Mouse (Mus musculus): Measurements from ENCODE around the gene Efna2. TPM values are rescaled to one million over a fixed set of nuclear protein-coding genes. Genes with fewer than 3 reads are reported as not detected.
A peak's percentile ranks its signal among the peaks of the same experiment; 100 is the strongest.

The Efna2 gene
- polyA plus RNA-seq, 1 experiment from 2014 or later: 91.7 TPM

DNA sequence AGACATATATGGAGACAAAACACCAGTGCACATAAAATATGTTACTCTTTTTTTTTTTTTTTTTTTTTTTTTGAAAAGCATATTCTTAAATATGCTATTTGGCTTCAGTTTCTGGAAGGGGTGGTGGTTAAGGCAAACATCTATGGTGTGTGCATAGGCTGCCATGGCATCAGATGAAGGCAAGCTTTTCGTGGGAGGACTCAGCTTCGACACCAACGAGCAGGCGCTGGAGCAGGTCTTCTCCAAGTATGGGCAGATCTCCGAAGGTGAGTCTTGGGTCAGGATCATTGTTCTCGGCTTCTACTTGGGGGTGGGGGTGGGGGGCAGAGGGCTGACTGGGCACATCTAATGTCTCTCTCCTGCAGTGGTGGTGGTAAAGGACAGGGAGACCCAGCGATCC is 9.6 kb upstream of the Efna2 start:
- no peak for DNase-seq (ENCODE audit: low spot score, missing footprints)
- Histone ChIP-seq H3K4me2 (no peak overlapping the region), H3K4me3 (ENCODE audit: low read depth, low read length) (no peak overlapping the region), H3K9ac (ENCODE audit: low read length) (no peak overlapping the region), H3K27ac (ENCODE audit: low read depth, low read length) (no peak overlapping the region), H3K27me3 (ENCODE audit: control insufficient read depth, insufficient read depth, low read length) (no peaks in the 10 kb centered on the region), H3K4me1 (ENCODE audit: control insufficient read depth, insufficient read depth, low read length) (peaks cover 43% of the 10 kb centered on the region), H3K36me3 (ENCODE audit: control insufficient read depth, insufficient read depth, low read length) (peaks cover 22% of the 10 kb centered on the region), H3K9me3 (ENCODE audit: control insufficient read depth, low read length) (no peaks in the 10 kb centered on the region)
- no peak for ATAC-seq (ENCODE audit: low FRiP score)
- WGBS: 93% methylated on average over 7 of the region's 7 CpGs

DNA sequence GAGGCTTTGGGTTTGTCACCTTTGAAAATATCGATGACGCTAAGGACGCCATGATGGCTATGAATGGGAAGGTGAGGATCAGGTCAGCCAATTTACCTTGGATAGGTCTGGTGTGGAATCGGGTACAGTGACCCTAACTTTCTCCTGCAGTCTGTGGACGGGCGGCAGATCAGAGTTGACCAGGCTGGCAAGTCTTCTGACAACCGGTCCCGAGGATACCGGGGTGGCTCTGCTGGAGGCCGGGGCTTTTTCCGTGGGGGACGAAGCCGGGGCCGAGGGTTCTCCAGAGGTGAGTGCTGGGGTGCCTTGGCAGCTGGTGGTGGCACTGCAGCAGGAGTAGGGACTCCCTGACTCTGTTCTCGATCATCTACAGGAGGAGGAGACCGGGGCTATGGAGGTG is 9.2 kb upstream of the Efna2 start:
- Histone ChIP-seq H3K4me2 (no peak overlapping the region), H3K9me3 (ENCODE audit: control insufficient read depth, low read length) (no peaks in the 10 kb centered on the region), H3K9ac (ENCODE audit: low read length) (no peak overlapping the region), H3K4me3 (ENCODE audit: low read depth, low read length) (no peak overlapping the region), H3K4me1 (ENCODE audit: control insufficient read depth, insufficient read depth, low read length) (peaks cover 41% of the 10 kb centered on the region), H3K36me3 (ENCODE audit: control insufficient read depth, insufficient read depth, low read length) (peaks cover 22% of the 10 kb centered on the region), H3K27me3 (ENCODE audit: control insufficient read depth, insufficient read depth, low read length) (no peaks in the 10 kb centered on the region), H3K27ac (ENCODE audit: low read depth, low read length) (no peak overlapping the region)
- WGBS: 97% methylated on average over 16 of the region's 16 CpGs
- DNase-seq (ENCODE audit: low spot score, missing footprints): no peak
- ATAC-seq (ENCODE audit: low FRiP score): no peak

DNA sequence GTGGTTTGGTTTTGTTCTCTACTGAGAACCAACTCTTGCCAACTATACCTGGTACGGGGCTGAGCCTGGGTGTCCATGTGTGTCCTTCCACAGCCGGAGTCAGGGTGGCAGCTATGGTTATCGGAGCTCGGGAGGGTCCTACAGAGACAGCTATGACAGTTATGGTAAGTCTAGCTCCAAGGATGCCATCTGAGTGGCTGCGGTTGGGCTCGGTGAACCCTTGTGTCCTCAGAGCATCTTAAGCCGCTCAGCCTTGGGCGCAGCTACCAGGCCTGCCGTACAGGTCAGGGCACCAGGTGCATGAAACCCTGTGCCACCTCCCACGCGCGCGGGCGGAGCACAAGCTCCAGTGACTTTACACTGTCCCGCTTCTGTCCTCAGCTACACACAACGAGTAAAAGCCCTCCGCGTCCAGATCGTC is 8.7 kb upstream of the Efna2 start:
- DNase-seq (ENCODE audit: low spot score, missing footprints) (no peak), ATAC-seq (ENCODE audit: low FRiP score) (no peak)
- Histone ChIP-seq H3K36me3 (ENCODE audit: control insufficient read depth, insufficient read depth, low read length) (peaks cover 22% of the 10 kb centered on the region), H3K27ac (ENCODE audit: low read depth, low read length) (no peak overlapping the region), H3K4me2 (no peak overlapping the region), H3K27me3 (ENCODE audit: control insufficient read depth, insufficient read depth, low read length) (no peaks in the 10 kb centered on the region), H3K4me1 (ENCODE audit: control insufficient read depth, insufficient read depth, low read length) (peaks cover 38% of the 10 kb centered on the region), H3K9ac (ENCODE audit: low read length) (no peak overlapping the region), H3K4me3 (ENCODE audit: low read depth, low read length) (no peak overlapping the region), H3K9me3 (ENCODE audit: control insufficient read depth, low read length) (no peaks in the 10 kb centered on the region)
- WGBS: 97% methylated on average over 19 of the region's 19 CpGs

DNA sequence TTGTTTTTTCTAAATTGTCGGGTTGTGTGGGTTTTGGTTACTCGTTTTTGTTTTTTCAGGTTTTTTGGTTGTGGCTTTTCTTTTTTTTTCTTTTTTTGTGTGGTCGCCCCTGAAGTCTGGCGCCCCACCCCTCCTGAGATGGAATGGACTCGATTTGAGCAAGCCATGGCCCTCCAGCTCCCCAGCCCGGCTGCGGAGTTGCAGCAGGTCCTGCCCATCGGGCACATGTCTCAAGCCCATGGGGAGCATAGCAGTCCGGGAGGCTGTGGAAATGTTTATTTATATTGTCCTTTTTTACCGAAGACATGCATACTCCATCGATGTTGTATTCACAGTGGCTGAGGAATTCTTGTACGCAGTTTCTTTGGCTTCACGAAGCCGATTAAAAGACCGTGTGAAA is 8.0 kb upstream of the Efna2 start:
- no peak overlapping the region for H3K4me2 ChIP-seq
- H3K9me3 ChIP-seq (ENCODE audit: control insufficient read depth, low read length): no peaks in the 10 kb centered on the region
- DNase-seq (ENCODE audit: low spot score, missing footprints) (no peak), ATAC-seq (ENCODE audit: low FRiP score) (no peak)
- no peaks in the 10 kb centered on the region for H3K27me3 ChIP-seq (ENCODE audit: control insufficient read depth, insufficient read depth, low read length)
- WGBS: 88% methylated on average over 15 of the region's 15 CpGs
- no peak overlapping the region for H3K9ac ChIP-seq (ENCODE audit: low read length)
- no peak overlapping the region for H3K27ac ChIP-seq (ENCODE audit: low read depth, low read length)
- H3K4me1 ChIP-seq (ENCODE audit: control insufficient read depth, insufficient read depth, low read length): peaks cover 40% of the 10 kb centered on the region
- H3K4me3 ChIP-seq (ENCODE audit: low read depth, low read length): no peak overlapping the region
- peaks cover 22% of the 10 kb centered on the region for H3K36me3 ChIP-seq (ENCODE audit: control insufficient read depth, insufficient read depth, low read length)

DNA sequence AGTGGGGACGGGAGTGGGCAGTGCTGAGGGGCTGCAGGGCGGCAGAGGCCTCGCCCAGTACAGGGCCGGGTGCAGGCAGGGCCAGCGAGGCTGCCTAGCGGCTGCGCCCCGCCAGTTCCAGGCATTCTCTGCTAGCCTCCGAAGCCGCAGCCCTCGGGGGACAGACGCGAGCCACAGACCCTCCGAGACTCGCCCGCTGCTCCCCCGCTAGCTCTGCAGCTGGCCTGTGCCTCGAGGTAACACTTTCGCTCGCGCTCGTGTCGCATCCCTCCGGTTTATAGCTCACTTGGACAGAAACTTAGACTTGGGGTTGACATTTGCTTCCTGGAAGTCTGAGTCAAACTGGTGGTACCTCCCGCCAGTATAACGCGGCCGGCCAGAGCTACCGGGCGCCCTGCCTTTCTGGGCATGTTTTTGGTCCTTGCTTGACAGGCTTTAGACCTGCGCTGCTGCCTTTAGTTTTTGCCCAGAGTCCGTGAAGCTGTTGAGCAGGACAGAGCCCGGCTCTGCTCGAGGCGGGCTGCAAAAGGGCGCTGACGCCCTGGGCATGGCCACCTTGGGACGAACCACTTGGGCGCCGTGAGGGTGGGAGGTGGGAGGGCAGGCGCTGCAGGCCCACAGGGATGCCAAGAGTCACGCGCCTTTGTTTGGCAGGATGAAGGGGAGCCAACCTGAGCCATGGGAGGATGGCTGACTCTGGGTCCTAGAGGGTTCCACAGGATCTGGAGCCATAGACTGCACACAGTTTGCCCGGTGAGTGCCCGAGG is 7.3 kb upstream of the Efna2 start:
- WGBS: 85% methylated on average over 45 of the region's 45 CpGs
- H3K4me1 ChIP-seq (ENCODE audit: control insufficient read depth, insufficient read depth, low read length): peaks cover 34% of the 10 kb centered on the region
- peak overlapping the region; percentile 65 for H3K4me2 ChIP-seq

DNA sequence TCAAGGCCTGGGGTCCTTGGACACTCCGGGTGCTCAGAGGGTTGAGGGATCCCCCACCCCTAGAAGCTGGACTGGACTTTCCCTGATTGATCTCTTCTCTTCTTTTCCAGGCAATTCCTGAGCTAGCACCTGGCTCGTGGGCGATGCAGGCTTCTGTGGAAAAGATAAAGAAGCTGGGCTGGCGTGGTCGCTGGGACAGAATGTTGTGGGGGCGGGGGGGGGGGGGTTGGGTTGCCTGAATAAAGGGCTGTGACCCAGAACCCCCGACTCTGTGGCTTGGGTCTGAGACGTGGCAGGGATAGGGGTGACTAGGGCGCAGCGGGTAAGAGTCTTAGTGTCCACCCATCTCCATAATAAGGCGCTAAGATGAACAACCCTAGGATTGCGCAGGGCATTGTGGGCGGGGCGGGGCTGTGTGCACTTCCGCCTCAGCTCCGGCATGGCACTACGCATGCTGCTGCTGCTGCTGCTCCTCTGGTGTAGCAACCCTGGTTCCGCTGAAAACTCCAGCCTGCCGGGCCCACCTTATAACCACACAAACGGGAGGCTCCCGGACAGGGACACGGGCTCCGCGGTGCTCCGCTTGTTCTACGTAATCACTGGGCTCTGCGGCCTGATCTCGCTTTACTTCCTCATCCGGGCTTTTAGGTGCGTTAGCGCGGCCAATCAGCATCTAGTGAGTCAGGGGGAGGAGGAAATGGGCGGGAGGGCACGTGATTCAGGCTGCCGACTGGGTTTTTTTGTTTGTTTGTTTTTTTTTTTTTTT is 6.6 kb upstream of the Efna2 start, which contains the start of gene 1600002K03Rik:
1600002K03Rik (plus strand) TSS at position 418 of the 766 bp plus-strand sequence.
- Histone ChIP-seq H3K9ac (ENCODE audit: low read length) (peak within 1 kb of the TSS; percentile 61), H3K27me3 (ENCODE audit: control insufficient read depth, insufficient read depth, low read length) (no peaks in the 10 kb centered on the region), H3K4me1 (ENCODE audit: control insufficient read depth, insufficient read depth, low read length) (peaks cover 37% of the 10 kb centered on the region), H3K4me3 (ENCODE audit: low read depth, low read length) (peak within 1 kb of the TSS; percentile 49), H3K4me2 (peak within 1 kb of the TSS; percentile 65), H3K36me3 (ENCODE audit: control insufficient read depth, insufficient read depth, low read length) (peaks cover 22% of the 10 kb centered on the region), H3K27ac (ENCODE audit: low read depth, low read length) (peak within 1 kb of the TSS; percentile 55), H3K9me3 (ENCODE audit: control insufficient read depth, low read length) (no peaks in the 10 kb centered on the region)
- ATAC-seq (ENCODE audit: low FRiP score) (peak; percentile 67), DNase-seq (ENCODE audit: low spot score, missing footprints) (peak; percentile 99)
- WGBS: 9% methylated on average over 33 of the region's 35 CpGs

More for the DNA sequence above, 7.3 kb upstream of the Efna2 start:
- Histone ChIP-seq H3K27ac (ENCODE audit: low read depth, low read length) (peak overlapping the region; percentile 55), H3K27me3 (ENCODE audit: control insufficient read depth, insufficient read depth, low read length) (no peaks in the 10 kb centered on the region), H3K9ac (ENCODE audit: low read length) (peak overlapping the region; percentile 44; the same call in 1 of the 2 replicates), H3K36me3 (ENCODE audit: control insufficient read depth, insufficient read depth, low read length) (peaks cover 22% of the 10 kb centered on the region), H3K9me3 (ENCODE audit: control insufficient read depth, low read length) (no peaks in the 10 kb centered on the region), H3K4me3 (ENCODE audit: low read depth, low read length) (no peak overlapping the region)
- DNase-seq (ENCODE audit: low spot score, missing footprints) (no peak), ATAC-seq (ENCODE audit: low FRiP score) (no peak)

DNA sequence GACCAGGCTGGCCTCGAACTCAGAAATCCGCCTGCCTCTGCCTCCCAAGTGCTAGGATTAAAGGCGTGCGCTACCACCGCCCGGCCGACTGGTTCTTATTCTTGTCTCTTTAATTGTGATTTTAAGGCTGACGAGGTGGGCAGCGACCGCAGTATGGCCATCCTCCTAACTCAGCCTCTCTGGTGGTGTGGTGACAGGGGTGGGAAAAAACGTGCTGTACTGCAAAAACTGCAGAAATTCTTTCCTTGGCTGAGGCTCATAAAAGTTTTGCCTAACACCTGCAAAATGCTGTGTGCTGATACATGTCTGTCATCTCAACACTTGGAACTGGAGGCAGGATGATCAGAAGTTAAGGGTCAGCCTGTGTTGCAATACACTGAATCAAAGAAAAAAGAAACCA is 5.9 kb upstream of the Efna2 start:
- Histone ChIP-seq H3K27me3 (ENCODE audit: control insufficient read depth, insufficient read depth, low read length) (no peaks in the 10 kb centered on the region), H3K27ac (ENCODE audit: low read depth, low read length) (no peak overlapping the region), H3K9me3 (ENCODE audit: control insufficient read depth, low read length) (no peaks in the 10 kb centered on the region), H3K4me3 (ENCODE audit: low read depth, low read length) (peak overlapping the region; percentile 49), H3K36me3 (ENCODE audit: control insufficient read depth, insufficient read depth, low read length) (peaks cover 22% of the 10 kb centered on the region), H3K4me2 (peak overlapping the region; percentile 65), H3K9ac (ENCODE audit: low read length) (peak overlapping the region; percentile 61), H3K4me1 (ENCODE audit: control insufficient read depth, insufficient read depth, low read length) (peaks cover 40% of the 10 kb centered on the region)
- DNase-seq (ENCODE audit: low spot score, missing footprints) (peak; percentile 90), ATAC-seq (ENCODE audit: low FRiP score) (no peak)
- 14% methylated on average over 11 of the region's 11 CpGs for WGBS

DNA sequence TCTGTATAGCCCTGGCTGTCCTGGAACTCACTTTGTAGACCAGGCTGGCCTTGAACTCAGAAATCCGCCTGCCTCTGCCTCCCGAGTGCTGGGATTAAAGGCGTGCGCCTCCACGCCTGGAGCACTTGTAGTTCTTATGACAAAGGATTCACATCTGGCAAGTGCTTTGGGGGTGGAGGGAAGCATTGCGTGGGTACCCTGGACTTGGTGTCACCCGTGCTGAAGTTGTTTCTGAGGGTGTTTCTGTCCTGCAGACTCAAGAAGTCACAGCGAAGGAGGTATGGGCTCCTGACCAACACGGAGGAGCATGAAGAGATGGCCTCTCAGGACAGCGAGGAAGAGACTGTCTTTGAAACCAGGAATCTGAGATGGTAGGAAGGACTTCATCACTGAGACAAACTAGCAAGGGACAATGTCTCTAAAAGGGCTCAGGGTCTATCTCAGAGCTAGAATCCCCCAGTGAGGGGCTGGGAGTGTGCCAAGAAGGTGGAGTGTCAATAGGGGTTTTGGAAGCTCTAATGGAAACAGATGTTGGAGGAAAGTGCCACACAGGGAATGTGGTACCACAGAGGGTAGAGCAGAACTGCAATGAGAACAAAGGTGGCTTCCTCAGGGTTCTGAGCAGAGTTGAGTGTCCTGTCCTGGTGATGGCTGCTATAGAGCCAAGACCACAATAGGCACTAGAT is 5.2 kb upstream of the Efna2 start:
- ATAC-seq (ENCODE audit: low FRiP score) (no peak), DNase-seq (ENCODE audit: low spot score, missing footprints) (no peak)
- no peaks in the 10 kb centered on the region for H3K9me3 ChIP-seq (ENCODE audit: control insufficient read depth, low read length)
- H3K4me1 ChIP-seq (ENCODE audit: control insufficient read depth, insufficient read depth, low read length): peaks cover 33% of the 10 kb centered on the region
- H3K36me3 ChIP-seq (ENCODE audit: control insufficient read depth, insufficient read depth, low read length): peaks cover 22% of the 10 kb centered on the region
- H3K9ac ChIP-seq (ENCODE audit: low read length): no peak overlapping the region
- H3K27ac ChIP-seq (ENCODE audit: low read depth, low read length): no peak overlapping the region
- no peaks in the 10 kb centered on the region for H3K27me3 ChIP-seq (ENCODE audit: control insufficient read depth, insufficient read depth, low read length)
- 88% methylated on average over 10 of the region's 10 CpGs for WGBS
- H3K4me2 ChIP-seq: no peak overlapping the region
- H3K4me3 ChIP-seq (ENCODE audit: low read depth, low read length): no peak overlapping the region
